Mouse (Mus musculus): ENCODE measurements around the gene Gm26741.

The Gm26741 gene

GRCm38 (mm10) chr10:52389438-52389837 lies 30.9 kb downstream of the Gm26741 start:
- DNase-seq (ENCODE audit: low spot score), result no peak

DNA sequence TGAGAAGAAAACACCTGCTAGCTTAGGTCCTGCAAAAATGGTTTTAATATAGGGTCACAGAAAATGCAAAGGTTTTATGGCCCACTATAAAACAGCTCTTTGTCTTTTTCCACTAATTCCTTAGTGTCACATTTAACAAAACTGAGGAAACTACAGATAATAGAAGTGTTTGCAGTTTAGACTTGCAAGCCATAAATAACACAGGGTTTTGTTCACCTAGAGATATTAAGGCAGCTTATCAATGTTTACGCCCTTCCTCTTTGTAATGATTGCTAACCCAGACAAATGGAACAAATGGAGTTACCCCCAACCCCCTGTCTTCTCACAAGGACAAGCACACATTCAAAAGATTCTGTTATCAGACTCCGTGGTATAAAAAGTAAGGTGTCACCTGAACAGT lies 32.6 kb downstream of the Gm26741 start:
- no peak for DNase-seq (ENCODE audit: low spot score)

GRCm38 (mm10) chr10:52396647-52397046 lies 38.1 kb downstream of the Gm26741 start:
- DNase-seq (ENCODE audit: low spot score), result no peak

DNA sequence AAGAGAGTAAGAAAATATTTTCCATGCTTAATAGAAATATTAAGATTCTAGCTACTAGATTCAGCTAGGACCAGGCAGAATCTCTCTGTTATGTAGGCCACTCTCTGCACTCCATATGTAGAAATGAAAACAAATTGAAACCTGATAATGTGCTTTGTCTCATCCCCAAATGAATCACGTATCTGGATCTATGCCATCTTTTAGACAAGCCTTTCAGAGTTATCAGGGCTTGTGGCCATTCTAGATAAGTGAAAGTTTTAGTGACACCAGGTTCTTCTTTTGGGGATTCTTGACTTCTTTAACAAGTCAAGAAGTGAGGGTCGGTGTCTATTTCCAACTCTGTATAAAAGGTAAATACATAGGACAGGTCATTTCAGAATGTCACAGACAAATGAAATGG lies 40.1 kb downstream of the Gm26741 start:
- no peak for DNase-seq (ENCODE audit: low spot score)

DNA sequence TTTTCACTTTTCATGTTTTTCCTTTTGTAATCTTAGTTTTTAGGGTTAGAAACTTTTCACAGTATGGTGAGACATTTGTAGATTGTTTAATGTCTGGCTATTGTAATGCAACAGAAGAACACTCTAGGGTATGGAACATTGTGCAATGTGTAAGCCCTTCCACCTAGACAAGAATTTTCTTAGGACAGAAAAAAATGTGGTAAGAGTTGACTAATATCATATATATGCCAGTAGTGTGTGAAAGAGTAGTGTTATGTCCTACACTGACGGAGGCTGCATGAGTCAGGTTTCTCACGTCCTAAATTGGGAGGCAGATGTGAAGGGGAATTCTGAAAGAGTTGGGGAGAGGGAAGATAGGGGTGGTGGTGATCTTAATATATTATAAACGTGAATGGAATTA lies 41.2 kb downstream of the Gm26741 start:
- no peak for DNase-seq (ENCODE audit: low spot score)

- DNase-seq (ENCODE audit: low spot score), result no peak
Observed at GRCm38 (mm10) chr10:52405160-52405559, 46.6 kb downstream of the Gm26741 start.

DNA sequence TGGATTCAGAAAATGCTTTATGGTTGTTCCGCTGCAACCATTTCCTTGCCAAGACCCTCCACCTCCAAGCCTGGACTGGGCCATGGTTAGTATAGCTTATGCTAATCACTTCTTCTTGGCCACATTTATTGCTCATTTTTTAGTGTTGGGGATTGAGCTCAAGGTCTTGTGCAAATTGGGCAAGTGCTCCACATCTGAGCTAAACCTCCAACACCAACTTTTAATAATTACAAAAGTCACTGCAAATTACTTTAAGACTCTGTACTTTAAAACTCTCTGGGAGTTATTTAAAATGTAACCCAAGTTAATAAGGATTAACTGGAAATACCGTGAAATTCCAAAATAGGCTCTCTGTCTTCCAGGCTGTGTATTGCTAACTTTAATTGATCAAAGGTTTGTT lies 49.0 kb downstream of the Gm26741 start:
- DNase-seq (ENCODE audit: low spot score), result no peak

Measured in ovary, adult 18-20 months (tissue).